Mouse (Mus musculus): ENCODE measurements at regions not wholly inside any gene's neighbourhood (a gene's known extent, or its start where the extent isn't known, plus 50 kb on each side); places are given as distances from the start of the nearest gene placed in this dataset.

GRCm38 (mm10) chr17:48672749-48673148, 218.0 kb downstream of the Unc5cl start:
- TF ChIP-seq GATA1 (IDR thresholded peaks at IDR 0.05; ENCODE audit: low read length) = no peak
- no peak for TF ChIP-seq TAL1 (IDR thresholded peaks at IDR 0.05; ENCODE audit: low read length)

Data from erythroblast, embryonic 14.5 days (primary cell).